Mouse (Mus musculus): ENCODE data around the gene Adgrd1. TPM values are rescaled to one million over a fixed set of nuclear protein-coding genes. Genes with fewer than 3 reads are reported as not detected.
A peak's percentile ranks its signal among the peaks of the same experiment; 100 is the strongest.
"Not testable (repeated sequence)": the region's sequence is repeated elsewhere in the genome, so short reads cannot be mapped to it uniquely, and the experiment has no call there.

The Adgrd1 gene
- total RNA-seq, 2 experiments from 2014 or later, result 5.8 to 10.3 TPM

GRCm38 (mm10) chr5:129093158-129093557, 3.4 kb upstream of the Adgrd1 start:
- DNase-seq, result no peak

- DNase-seq, result no peak
Observed at GRCm38 (mm10) chr5:129094236-129094635, 2.3 kb upstream of the Adgrd1 start.

DNA sequence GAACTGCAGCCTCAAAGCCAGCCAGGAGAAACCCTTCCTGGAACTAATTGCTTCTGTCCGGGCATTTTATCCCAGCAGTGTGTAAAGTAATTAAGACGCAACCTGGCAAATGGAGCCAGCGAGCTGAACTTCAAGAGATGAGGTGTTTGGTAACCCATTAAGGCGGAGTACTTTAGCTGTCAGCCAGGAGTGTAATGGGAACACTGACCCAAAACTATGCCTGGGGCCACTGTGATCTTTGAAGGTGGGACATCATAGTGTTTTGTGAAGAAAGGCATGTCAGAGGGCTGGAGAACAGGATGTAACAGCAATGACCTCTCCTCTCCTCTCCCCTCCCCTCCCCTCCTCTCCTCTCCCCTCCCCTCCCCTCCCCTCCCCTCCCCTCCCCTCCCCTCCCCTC, 7.5 kb downstream of the Adgrd1 start:
- DNase-seq, result no peak

DNA sequence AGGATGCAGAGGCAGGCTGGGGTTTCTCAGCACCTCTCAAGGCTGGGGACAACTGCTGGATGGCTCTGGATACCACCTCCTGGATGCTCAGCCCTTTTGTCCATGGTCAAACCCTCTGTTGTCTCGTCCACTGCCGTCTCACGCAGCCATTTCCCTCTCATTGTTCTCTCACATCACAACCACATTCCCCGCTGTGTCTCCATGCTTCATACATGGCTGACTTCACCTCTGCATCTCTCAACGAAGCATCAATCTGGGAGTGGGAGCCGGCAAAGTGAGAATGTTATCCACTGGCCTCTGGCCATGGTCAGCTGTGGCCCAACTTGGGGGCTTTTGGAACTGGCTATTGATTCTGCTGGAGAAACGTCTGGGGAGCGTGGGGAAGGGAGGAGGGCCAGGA, 15.2 kb downstream of the Adgrd1 start:
- DNase-seq, result no peak

DNA sequence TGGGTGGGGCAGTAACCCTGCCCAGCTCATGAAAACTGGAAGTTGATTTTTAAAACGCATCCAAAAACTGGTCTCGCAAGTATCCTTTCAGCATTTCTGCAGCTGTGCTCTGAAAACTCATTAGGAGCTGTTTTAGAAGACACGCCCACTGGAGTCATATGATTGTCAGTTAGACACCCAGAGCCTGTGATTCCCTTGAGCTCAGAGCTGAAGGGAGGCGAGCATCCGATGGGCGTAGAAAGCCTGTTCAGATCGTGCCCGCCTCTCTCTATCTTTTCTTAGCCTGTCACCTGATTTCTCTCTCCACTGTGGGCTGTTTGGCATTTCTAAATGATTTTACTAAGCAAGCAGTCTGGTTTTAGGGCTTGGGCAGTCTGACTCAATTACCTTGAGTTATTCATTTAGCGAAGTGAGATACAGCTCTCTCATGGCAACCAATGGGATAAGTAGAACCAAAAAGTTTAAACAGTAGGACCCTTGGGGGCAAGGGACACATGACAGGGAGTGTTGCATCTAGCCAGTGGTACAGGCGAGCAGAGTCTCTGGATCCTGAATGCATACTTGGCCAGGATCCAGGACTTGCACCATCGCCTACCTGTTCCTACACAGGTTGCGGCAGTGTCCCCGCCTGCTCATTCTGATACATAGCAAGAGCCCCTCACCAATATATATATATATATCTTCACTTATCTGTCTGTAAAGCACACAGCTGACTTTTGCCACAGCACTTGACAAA, 17.4 kb downstream of the Adgrd1 start:
- no peak for DNase-seq

DNA sequence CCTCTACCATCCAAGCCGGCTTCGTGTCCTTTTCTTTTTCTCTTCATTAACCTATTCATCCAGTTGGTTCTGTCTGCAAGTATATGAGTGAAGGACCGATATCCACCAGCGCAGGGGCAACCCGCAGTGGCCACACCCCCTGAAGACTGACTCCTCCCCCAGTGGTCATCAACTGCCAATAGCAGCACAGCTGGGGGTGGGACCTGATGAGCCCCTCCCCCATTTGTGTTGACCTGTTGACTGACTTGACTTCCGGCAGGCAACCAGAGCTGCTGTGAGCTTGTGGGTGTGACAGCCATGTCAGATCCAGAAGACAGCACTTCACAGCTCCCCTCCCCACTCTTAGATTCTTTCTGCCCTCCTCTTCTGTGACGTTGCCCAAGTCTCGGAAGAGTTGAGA, 19.7 kb downstream of the Adgrd1 start:
- no peak for DNase-seq

DNA sequence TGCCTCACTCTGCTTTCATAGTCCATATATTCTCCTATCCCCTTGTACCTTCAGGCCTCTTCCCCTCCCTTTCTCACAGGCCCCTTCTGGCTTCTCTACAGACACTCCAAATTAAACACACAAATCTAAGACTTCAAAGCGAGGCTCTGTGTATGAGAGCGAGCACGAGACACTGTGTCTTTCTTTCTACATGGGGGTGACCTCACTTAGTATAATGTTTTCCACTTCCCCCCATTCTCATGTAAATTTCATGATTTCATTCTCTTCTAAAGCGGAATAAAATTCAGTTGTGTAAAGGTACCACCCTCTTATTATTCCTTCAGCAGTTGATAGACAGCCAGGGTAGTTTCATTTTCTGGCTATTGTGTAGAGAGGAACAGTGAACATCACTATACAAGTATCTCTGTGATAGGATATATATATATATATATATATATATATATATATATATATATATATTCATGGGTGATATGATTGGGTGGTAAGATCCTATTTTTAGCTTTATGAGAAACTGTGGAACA, 21.1 kb downstream of the Adgrd1 start:
- DNase-seq, result no peak

DNA sequence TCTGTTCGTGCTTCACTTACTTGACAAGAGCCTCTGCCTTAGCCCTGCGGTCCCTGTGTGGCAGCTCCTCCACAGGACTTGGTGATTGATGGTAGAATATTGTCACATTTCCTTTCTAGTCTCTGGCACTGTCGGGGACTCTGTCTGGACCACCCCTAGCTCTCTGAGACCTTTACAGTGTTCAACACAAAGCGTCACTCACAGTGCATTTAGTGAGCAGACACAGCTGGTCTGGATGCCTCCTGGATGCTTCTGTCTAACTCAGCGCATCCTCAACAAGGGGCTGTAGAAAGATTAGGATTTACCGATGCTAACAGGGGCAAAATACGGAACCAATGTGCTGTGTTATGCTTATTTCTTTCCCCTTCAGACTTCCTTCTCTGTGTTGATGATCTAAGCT, 22.0 kb downstream of the Adgrd1 start:
- DNase-seq, result no peak

DNA sequence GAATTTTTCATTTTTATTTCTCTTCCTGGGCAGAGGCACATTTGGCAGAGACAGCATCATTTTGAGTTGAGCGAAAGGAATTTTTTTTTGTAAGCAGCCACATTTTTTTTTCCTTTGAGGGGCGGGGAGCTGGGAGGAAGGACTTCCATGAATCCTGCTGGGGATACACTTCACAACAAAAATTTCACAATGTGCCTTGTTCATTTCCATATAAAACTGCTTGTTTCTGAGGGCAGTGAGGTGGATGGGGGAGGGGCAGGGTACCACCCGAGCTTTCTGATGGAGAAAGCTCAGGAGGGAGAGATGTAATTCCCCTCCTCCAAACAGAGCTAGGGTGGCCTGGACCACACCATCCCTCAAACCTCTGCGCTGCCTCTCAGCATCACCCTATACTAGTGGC, 22.6 kb downstream of the Adgrd1 start:
- no peak for DNase-seq

- DNase-seq, result no peak
Observed at GRCm38 (mm10) chr5:129121654-129122285, 25.2 kb downstream of the Adgrd1 start.

GRCm38 (mm10) chr5:129122491-129122890, 25.9 kb downstream of the Adgrd1 start:
- no peak for DNase-seq

DNA sequence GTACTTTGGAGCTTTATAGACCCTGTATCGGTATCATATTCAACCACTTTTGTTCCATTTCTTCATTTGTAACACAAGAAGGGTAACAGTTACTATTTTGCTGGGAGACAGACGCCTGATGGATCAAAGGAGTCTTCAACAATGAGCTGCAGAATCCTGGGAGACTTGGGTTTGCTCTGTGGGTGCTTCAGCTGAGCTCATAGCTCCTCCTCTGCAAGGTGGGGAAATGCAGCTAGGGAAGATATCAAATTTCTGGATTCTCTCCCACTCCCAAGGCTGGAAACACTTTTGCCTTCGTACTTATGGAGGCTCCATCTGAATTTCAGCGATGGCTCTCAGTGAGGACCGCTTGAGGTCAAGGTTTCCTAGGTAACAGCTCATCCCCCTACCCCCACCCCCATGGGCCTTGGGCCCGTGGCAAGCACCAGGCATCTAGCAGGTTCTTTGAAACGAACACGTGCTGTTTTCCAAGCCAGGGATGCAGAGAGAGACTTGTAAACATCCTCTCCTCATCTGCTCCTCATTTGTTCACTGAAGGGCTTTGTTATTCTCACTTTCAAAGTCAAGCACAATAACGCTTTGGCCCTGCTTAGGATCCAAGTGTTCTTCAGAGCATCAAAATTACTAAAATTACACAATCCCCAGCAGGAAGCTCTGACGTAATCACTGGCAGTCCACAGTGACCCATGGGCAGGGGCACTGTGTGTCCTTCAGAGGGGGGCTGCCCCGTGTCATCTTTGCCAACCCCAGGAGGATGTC, 27.7 kb downstream of the Adgrd1 start:
- DNase-seq, result no peak

DNA sequence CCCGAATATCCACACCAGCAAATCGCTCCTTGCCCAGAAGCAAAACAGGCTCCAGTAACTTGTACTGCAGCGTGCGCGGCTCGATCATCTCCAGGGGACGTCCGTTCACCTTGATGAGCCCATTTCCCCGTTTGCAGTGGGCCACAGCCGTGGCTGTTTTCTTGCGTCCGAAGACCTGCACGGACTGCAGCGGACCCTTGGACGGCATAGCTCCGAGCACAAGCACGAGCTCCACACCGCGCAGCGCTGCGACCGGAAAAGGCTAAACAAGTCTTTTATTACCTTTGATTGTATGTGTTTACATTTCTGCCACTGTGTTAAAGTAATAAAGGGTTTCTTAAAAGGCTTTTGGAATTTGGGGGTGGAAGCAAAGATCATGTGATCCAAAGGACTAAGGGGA, 31.8 kb downstream of the Adgrd1 start:
- DNase-seq, result not testable (repeated sequence)

DNA sequence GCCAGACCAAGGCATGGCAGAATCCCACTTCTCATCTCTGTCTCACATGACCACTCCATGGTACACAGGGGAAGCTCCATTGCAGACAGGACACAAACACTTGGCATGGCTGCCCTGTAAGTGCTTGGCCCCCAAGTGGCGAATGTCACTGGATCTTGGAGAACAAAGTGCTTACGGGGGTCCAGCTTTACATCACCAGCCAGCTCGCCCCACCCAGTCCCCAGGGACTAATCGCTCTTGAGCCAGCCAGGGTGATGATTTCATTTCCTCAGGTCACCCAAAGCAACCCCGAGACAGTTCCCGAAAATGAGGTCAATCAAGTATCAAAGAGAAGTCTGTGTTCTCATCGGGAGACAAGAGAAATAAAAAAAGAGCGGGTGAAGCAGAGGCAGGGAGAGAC, 33.8 kb downstream of the Adgrd1 start:
- peak; percentile 26 for DNase-seq

DNA sequence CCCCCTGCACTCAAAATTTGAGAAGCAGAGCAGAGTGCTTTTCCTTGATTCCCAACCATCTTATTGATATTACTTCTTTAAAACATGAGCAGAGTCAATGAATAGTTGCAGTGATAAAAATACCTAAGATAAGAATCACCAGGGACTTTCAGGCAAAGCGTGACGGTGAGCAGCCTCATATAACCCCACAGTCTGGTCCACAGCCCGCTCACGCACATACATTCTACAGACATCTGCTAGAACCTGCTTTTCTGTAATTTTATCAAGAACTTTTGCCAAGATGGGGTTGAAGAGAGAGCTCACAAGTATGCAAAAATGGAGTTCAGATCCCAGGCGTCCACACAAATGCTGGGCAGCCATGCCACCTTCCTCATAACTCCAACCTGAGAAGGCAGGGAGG, 40.9 kb downstream of the Adgrd1 start:
- no peak for DNase-seq

DNA sequence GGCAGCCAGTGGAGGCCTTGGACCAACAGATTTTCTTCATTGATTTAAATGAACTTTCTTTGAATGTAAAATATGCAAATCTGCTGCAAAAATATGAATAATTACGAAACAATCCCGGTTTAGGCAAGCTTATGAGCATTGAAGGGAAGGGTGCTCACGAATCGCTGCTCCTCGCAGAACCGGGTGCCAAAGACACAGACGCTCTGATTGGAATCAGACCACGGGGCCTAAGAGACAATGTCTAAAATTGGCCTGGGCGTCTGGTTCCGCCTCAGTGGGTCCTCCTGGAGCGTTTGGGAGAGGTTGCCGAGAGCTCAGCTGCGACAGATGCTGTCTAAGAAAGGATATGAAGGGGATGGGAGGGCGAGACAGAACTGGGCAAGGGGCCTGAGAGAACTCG, 42.0 kb downstream of the Adgrd1 start:
- DNase-seq, result peak; percentile 17

DNA sequence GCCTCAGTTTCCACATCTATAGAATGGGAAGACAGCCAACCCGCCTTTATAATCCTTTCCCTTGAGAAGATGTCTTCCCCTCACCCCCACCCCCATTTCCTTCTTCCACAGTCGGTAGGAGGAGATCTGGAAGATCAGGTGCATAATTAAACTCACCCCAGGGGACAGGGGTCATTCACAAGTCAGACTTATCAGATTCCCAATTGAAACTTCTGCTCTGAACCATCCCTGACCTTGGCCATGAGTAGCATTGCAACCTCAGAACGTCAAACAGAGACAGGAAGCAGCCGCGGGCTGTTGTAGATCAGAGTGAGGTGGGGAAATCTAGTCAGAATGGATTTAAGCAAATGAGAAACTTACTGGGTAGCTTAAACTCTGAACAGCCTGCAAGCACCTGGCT, 46.3 kb downstream of the Adgrd1 start:
- no peak for DNase-seq

DNA sequence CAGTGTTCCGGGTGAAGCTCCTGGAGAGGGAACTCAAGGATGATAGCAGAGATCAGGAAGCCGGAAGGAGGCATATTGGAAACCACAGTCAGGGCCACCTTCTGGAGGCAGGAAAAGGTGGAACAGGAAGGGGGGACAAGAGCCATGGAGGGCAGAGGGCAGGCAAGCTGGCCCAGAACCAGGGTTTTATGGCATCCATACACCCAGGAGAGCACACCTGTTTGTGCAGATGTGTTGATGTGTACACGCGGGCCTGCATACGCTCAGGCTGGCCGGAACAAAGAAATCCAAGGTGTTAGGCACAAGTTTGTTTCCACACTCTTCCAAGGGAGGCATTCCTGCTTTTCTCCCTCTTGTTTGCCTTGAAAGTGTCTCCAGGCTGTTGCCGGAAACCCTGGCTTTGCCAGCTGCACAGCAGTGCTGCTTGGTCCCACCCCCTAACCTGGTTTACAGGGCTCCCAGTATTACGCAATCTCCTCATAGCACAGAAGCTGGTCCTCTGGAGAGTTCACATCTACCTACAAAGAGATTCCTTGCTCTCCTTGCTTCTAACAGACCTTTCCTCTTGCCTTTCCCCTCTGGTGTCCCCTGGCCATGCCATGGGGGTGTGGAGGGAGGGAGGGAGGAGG, 48.9 kb downstream of the Adgrd1 start:
- DNase-seq, result no peak

DNA sequence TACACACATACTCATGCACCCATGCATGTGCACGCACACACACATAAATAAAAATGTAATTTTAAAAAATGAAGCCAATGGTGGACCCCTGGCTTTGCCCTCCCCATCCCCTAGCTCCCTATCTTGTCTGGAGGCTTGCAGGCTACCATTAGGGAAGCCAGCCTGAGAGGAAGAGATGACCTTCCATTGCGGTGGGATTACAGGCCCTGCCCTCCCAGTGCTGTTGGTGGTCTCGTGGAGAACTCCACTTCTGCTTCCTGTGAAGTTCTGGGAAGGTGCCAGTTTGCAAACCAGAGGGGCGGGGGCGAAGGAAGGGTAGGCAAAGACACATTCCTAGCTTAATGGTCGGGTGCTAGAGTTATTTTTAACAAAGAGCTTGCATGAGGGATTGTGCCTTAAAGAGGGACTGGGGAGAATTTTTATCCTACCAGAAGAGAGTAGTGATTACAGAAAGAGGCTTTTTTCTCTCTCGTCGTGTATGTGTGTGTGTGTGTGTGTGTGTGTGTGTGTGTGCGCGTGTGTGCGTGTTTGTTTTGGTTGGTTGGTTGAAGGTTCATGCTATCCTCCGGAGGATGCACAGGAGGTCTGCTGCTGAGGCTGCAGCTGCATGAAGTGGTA, 50.5 kb downstream of the Adgrd1 start:
- no peak for DNase-seq

- DNase-seq, result no peak
Observed at GRCm38 (mm10) chr5:129148485-129148884, 51.9 kb downstream of the Adgrd1 start.

GRCm38 (mm10) chr5:129155023-129155901, 58.7 kb downstream of the Adgrd1 start:
- DNase-seq, result no peak

Measured in gastrocnemius, postnatal 10 days (tissue).